Mouse (Mus musculus): Measurements from ENCODE around the gene Olfr229. TPM values are rescaled to one million over a fixed set of nuclear protein-coding genes. Genes with fewer than 3 reads are reported as not detected.

Olfr229 gene
- not detected for total RNA-seq (2023)

DNA sequence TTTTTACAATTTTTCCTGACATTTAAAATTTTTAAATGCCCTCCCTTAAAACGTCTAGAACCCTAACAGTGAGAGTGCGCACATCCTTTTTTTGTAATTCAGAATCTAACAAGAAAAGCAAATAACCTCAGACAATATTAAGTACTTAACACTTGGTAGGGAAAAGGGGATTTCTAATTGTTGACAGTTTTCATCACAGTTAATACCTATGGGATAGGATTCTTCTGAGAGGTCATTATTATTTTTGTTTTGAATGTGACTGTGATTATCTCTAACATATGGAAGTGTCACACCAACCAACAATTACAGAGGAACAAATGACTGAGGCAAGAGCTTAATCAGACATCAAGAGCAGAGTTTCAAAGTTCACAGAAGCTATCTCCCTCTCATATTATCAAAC, at the start of gene Olfr229:
Gene Olfr229, plus strand, starts transcription at position 301 of the 400 bp plus-strand sequence.

DNA sequence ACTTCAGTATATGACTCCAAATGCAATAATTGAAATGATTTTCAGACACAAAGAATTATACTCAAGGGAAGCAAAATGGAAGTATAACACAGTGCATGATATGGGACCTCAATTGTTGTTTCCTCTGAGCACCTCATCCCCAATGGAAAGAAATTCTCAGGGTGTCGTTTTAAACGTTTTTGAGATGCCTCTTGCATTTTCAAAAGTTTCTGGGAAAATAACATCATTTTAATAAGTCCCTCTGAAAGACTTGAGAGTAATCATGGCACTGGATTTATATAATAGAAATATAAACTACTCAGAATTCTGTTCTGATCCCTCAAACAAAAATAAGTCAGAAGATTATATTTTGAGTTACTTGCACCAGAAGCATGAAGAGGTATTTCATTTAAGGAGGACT, 41.0 kb upstream of the Olfr229 start, which contains the start of gene Olfr972:
Gene Olfr972, plus strand, starts transcription at position 301 of the 400 bp plus-strand sequence.

DNA sequence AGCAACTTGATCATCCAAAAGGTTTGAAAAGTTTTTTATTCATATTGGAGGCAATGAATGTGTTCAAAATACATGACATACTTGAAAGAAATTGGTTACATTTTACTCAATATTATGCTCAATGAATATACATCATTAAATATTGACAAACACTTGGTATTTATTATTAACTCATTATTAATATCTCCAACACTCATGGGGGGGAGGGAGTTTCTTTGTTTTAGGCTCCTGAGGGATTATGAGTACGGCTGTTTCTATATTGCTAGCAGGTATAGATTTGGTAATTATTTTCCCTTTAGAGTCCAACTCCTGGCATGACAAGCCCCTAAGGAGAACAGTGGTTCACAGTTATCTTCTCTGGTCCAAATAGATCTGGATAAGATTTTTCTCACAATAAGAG, 30.1 kb downstream of the Olfr229 start, which contains the start of gene Olfr974:
Gene Olfr974, plus strand, starts transcription at position 301 of the 400 bp plus-strand sequence.

DNA sequence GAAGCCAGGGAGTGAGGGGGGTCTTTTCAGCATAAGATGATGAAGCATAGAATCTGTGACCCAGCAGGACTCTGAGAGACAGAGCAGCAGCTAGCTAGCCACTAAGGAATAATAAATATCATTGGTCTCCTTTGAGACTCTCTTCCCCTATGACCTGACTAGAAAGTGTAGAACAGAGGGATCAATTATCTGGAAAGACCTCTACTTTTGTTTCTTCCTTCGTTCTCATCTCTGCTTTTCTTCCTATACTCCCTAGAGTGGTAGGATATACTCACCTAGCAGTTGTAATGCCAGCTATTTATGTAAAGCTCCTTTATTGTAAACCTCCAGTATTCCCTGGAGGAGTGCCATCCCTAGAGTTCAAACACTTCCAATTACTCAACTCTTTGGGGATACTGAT, 44.8 kb downstream of the Olfr229 start, which contains the start of gene Olfr975:
Gene Olfr975, minus strand, starts transcription at position 101 of the 400 bp plus-strand sequence.

DNA sequence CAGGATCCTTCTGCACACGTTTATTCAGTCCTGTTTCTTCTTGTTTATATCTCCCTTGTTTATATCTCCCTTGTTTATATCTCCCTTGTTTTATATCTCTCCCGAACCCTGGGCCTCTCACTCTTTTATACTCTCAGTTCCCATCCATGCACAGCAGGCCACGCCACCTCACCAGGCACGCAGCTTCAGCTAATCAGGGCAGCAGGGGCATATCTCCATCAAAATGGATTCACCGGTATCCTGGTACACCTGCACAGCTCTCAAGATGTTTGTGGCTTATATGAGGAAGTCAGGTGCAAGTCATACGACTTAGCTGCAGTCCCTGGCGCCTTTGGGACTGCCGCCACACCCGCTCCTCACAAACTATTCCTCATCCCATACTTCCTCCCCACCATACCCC, 53.9 kb downstream of the Olfr229 start, which contains the start of gene Olfr976:
Gene Olfr976, minus strand, starts transcription at position 101 of the 400 bp plus-strand sequence.

Other genes with a start within 250 kb of the Olfr229 start
- gene Olfr963, start 240.1 kb upstream of the Olfr229 start, total RNA-seq (2023) = not detected
- not detected for gene Olfr149, start 200.2 kb upstream of the Olfr229 start, total RNA-seq (2023)
- not detected for gene Olfr965, start 196.0 kb upstream of the Olfr229 start, total RNA-seq (2023)
- not detected for gene Olfr150, start 176.4 kb upstream of the Olfr229 start, total RNA-seq (2023)
- not detected for gene Olfr967, start 161.1 kb upstream of the Olfr229 start, total RNA-seq (2023)
- not detected for gene Olfr968, start 124.1 kb upstream of the Olfr229 start, total RNA-seq (2023)
- not detected for gene Olfr969, start 116.4 kb upstream of the Olfr229 start, total RNA-seq (2023)
- not detected for gene Olfr970, start 98.5 kb upstream of the Olfr229 start, total RNA-seq (2023)
- gene Olfr971, start 70.5 kb upstream of the Olfr229 start, total RNA-seq (2023) = not detected
- gene Olfr972, start 40.9 kb upstream of the Olfr229 start, total RNA-seq (2023) = not detected
- not detected for gene Olfr974, start 30.2 kb downstream of the Olfr229 start, total RNA-seq (2023)
- not detected for gene Olfr975, start 44.7 kb downstream of the Olfr229 start, total RNA-seq (2023)
- gene Olfr976, start 53.8 kb downstream of the Olfr229 start, total RNA-seq (2023) = not detected
- gene Olfr978, start 84.8 kb downstream of the Olfr229 start, total RNA-seq (2023) = not detected
- gene Olfr979, start 96.1 kb downstream of the Olfr229 start, total RNA-seq (2023) = not detected
- not detected for gene Olfr980, start 102.2 kb downstream of the Olfr229 start, total RNA-seq (2023)
- not detected for gene Olfr981, start 114.1 kb downstream of the Olfr229 start, total RNA-seq (2023)
- gene Olfr982, start 166.5 kb downstream of the Olfr229 start, total RNA-seq (2023) = not detected
- not detected for gene Olfr983, start 186.3 kb downstream of the Olfr229 start, total RNA-seq (2023)
- gene Olfr984, start 206.9 kb downstream of the Olfr229 start, total RNA-seq (2023) = under 1 TPM in 1 of 2 experiments, not detected in 1; 0.17 TPM
- not detected for gene Olfr985, start 222.8 kb downstream of the Olfr229 start, total RNA-seq (2023)
- gene Tmem225, start 240.8 kb downstream of the Olfr229 start, total RNA-seq (2023) = not detected

Measured in B cell, adult 67 days (primary cell).